Mouse (Mus musculus) spleen, adult 2 months (tissue): ENCODE results near the gene Mettl8.

Experiments used
- CTCF ChIP-seq: fragments of 200-500 bp; IDR thresholded peaks from 2 replicates; pipeline ENCODE4 v1.5.1; 2011; ENCODE audit warnings: mild to moderate bottlenecking, inconsistent platforms; ENCODE audit not compliant: insufficient read depth, insufficient read length, insufficient replicate concordance; ENCODE audit errors: extremely low read depth
- POLR2A ChIP-seq: fragments of 200-500 bp; IDR thresholded peaks from 2 replicates; pipeline ENCODE4 v1.6.1; 2011; ENCODE audit warnings: low read depth, low read length, inconsistent platforms

- TF ChIP-seq CTCF, result no peak
- no peak for TF ChIP-seq POLR2A
Observed at GRCm38 (mm10) chr2:70929714-70930113, 125.7 kb downstream of the Mettl8 start.
